Mouse (Mus musculus) lung, postnatal 0 days (tissue): ENCODE results near the gene Sbf2.

Experiments used
- CTCF ChIP-seq: IDR thresholded peaks from 2 replicates; pipeline ENCODE4 v1.5.1; 2016; ENCODE audit warnings: antibody characterized with exemption, mild to moderate bottlenecking
- EP300 ChIP-seq: IDR thresholded peaks from 2 replicates; pipeline ENCODE4 v1.6.1; 2016; ENCODE audit warnings: antibody characterized with exemption, mild to moderate bottlenecking, control low read depth

DNA sequence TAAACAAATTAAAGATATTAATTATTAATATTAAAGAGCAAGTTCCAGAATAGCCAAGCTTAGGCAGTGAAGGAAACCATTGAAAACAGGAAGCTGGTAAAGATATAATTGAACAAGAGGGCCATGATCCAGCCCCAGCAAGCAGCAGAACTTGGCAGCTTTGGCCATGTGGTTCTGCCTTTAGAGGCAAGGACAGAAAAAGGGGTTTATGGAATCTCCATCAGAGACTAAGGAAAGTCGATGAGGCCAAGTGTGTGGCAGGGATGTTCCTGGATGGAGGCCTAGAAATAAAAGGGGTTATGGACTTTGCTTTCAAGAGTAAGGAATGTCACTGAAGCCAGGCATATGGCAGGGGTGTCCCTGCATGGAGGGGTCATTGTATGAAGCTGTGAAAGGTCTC is 198.4 kb downstream of the Sbf2 start:
- TF ChIP-seq CTCF = no peak
- TF ChIP-seq EP300 = no peak
